Mouse (Mus musculus) monocyte, adult 5-6 weeks (primary cell): ENCODE results near the gene Il34. TPM values are rescaled to one million over a fixed set of nuclear protein-coding genes. Genes with fewer than 3 reads are reported as not detected.

Experiments
- ATAC-seq: fragments of 153-309, 156-312 bp; replicated peaks from 2 replicates; pipeline ENCODE4 v1.8.0; 2017; ENCODE audit warnings: mild to moderate bottlenecking; ENCODE audit not compliant: low TSS enrichment, insufficient number of reproducible peaks, severe bottlenecking, poor library complexity, low FRiP score
- total RNA-seq: library from RNA; stranded (forward); fragments of 200-1000, 200-491, 200-594 nt; gene quantifications from 3 replicates; pipeline ENCODE4 v1.2.3, GENCODE M21; 2017

Il34 gene
- total RNA-seq, 1 experiment from 2014 or later, result not detected

DNA sequence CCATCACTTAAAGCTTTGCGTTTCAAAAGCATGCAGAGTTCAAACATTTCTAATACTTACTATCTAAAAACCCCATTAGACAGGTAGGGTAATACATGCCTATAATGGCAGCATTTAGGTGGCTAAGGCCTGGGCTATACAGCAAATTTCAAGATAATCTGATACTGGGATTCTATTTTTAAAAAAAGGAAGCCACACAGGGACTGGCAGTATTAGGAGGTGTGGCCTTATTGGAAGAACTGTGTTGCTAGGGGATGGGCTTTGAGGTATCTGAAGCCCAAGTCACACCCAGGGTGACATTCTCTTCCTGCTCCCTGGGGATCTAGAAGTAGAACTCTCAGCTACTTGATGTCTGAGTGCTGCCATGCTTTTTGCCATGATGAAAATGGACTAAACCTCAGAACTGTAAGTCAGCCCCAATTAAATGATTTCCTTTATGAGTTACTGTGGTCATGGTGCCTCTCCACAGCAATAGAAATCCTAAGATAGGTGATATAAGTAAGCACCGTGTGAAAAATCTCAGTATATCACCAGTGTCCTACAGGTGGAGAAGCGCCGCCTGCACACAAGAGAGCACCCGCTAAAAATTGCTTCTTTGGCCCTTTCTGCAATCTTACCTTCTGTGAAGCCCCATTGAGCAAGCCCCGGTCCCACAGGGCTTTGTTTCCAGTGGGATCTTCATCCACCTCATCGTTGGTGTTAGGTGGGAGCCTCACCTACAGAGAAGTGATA, 6.8 kb upstream of the Il34 start:
- no peak for ATAC-seq

DNA sequence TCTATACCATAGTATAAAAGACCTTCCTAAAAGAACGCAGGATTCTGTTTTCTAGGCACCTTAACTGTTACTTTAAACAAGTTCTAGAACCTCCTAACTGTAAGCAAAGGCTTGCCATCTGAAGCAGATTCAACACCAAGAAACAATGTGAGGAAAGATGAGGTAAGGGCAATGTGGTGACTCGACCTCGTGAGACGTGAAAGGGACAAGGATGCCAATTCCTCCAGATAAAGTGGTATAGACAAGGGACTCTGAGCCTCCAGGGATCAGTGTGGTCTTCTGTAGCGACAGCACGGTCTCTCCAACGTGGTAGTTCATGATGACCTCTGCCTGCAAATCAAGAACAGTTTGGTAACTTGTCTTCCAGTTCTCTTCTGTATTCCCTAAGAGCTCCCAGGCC, 6.1 kb upstream of the Il34 start:
- ATAC-seq, result no peak

DNA sequence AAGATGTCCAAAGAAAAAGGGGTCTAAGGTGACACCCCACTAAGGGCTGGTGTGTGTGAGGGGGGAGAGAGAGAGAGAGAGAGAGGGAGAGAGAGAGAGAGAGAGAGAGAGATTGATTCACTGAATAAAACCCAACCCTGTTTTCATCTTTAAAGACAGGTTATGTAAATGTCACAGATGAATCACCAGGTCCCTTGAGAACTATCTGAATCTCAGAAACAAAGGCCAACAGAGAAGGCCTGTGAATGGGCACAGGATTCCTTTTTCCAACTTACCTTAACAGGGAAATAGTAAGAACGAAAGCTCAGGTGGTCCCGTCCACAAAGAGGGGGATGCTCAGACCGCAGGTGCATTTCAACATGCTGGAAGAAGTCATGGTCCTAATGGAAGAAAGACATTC, 5.4 kb upstream of the Il34 start:
- ATAC-seq, result no peak

DNA sequence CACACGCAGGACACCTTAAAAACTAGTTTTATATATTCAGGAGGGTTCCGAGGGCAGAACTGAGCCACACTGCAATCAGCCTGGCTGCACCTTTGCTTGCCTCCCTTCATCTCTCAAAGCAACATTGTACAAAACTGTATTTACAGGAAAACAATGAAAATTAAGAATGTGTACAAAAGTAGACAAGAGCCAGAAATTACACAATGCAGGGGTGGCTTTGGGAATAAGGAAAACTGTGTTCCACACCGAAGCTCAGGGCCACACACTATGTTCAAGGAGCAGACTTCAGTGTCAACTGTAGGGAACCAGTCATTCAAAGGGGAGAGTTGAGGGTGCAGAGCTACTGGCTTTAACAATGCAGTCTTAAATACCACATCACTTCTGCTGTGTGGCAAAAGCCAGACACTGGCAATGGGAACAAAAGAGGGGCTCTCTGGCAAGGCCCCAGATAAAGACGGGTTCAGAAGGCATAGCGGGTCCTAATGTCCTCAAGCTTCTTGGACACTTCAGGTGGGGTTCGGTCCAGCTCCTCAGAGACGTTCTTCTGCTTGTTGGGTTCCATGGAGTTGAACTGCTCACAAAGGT, 4.8 kb upstream of the Il34 start:
- no peak for ATAC-seq

- ATAC-seq, result no peak
These were observed 4.1 kb upstream of the Il34 start for GRCm38 (mm10) chr8:110809831-110810230.

DNA sequence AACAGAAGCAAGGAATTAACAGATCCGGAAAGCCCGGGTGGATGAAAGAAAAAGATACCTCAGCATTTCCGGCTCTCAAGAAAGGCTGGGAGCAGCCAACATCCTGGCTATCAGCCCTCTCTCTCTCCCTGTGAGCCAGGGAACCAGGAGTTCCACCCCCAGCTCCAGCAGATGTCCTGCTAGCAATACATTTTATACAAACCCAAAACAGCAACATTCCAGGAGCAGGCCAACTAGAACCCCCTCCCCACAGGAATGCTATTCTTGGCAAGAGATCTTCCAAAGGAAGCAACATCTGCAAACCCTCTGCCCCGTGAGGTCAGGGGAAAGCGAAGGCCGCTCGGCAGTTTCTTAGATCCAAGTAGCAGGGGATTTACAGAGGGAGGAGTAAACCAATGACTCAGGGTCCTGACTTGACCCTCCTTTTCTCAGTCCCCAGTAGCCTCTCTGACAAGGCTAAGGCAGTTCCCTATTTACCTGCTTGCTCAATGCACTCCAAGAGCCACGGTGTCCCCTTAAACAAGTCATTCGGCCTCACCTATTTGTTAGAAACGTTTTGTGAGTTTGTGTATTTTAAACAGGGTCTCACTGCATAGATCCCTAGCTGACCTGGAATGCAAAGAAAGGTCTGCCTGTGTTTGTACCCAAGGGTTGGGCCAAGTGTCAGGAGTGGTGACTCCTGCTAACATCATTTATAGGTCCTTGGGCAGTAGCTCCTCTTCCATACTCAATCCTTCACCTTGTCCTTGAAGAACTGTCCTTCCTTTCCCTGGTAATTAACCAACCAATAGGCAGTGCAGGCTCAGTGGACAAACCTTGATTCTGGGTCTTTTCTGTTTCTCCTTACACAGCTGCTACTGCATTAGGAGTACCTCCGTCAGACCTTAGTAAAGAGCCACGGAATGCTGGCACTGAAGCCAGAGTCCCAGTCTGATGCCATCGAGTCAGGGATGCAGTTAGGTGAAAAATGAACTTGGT, 3.1 kb upstream of the Il34 start:
- ATAC-seq, result no peak

GRCm38 (mm10) chr8:110806146-110806545, 422 bp upstream of the Il34 start:
- no peak for ATAC-seq

DNA sequence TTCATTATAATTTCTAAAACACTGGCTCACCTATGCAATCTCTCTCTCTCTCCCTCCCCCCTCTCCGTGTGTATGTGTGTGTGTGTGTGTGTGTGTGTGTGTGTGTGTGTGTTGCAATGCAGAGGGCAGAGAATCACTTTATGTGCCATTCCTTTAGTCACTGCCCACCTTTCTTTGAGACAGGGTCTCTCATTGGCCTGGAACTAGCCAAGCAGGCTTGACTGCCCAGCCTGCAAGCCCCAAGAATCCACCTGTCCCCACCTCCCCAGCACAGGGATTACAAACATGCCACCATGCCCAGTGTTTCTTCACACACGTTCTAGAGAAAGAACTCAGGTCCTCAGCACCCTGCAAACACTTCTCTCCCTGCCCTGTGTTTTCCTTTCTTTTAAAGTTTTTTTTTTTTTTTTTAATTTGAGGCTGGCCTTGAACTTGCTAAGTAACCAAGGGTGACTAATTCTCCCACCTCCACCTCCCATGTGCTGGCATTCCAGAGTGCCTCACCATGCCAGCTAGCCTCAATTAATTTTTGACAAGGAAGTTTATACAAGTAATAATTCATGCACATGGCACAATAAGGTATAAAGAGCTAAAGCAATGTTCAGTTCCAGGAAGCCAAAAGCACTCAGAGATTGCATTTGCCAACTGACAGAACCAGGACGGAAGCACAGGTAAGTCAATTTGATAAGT, 754 bp downstream of the Il34 start:
- no peak for ATAC-seq

GRCm38 (mm10) chr8:110803856-110804255, 1.9 kb downstream of the Il34 start:
- no peak for ATAC-seq

- ATAC-seq, result no peak
These were observed 2.7 kb downstream of the Il34 start for GRCm38 (mm10) chr8:110802988-110803387.

DNA sequence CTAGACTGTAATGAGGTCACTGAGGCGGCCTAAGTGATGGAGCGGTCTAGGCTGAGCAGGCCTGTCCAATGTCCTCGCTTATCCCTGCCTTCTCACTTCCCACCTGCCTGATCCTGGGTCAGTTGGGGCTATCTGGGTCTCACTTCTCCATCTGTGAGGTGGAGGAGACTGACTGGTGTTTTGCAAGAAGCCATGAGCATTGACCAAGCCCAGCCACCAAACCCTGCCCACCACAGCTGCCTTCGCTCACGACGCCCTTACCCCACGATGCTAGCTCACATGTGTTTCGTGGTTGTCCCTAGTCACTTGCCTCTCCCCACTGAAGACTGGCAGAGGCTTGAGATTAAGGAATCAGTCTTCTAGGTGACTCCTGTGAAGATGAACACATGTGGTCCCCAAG, 8.6 kb downstream of the Il34 start:
- ATAC-seq, result no peak

DNA sequence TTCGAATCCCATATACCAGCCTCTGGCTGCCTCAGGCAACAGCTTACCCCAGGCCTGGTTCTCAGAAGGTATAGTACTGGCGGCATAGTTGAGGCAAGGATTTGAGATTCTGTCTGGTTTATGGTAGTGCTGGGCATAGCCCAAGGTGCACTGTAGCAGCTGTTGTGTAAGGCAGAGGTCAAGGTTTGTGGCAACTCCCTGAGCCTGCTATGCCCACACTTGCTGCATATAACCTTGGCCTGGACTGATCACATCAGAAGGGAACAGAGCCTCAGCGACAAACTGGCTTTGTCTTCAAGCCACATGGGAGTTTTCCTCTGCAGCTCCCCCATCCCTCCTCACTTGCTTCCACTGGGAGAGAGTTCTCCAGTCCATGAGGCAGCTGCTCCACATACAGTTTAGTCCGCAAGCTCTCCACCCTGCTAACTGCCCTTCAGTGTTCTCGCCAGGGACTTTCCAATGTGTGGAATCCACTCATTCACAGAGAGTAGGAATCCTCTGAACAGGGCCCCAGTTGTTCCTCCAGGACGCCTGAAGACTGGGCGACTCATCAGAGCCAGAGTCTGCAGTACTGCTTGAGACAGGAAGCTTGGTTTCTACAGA, 11.3 kb downstream of the Il34 start:
- ATAC-seq, result no peak

DNA sequence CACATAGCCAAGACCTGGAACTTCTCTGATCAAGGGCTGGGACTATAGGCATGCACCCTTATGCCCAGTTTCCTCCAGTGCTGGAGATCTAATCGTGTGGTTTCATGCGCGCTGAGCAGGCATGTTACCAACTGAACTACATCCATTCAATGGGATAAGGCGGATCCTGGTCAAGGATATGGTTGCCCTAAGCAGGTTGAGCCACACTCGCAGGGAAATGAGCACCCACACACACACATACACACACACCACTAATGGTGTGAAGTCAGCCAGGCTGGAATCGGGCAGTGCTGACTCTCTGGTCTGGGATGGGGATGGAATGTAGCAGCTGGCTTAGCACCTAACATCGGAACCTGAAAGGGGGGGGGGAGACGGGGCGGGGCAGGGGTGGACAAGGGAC, 11.8 kb downstream of the Il34 start:
- no peak for ATAC-seq

- ATAC-seq, result no peak
These were observed 12.2 kb downstream of the Il34 start for GRCm38 (mm10) chr8:110793511-110793910.

DNA sequence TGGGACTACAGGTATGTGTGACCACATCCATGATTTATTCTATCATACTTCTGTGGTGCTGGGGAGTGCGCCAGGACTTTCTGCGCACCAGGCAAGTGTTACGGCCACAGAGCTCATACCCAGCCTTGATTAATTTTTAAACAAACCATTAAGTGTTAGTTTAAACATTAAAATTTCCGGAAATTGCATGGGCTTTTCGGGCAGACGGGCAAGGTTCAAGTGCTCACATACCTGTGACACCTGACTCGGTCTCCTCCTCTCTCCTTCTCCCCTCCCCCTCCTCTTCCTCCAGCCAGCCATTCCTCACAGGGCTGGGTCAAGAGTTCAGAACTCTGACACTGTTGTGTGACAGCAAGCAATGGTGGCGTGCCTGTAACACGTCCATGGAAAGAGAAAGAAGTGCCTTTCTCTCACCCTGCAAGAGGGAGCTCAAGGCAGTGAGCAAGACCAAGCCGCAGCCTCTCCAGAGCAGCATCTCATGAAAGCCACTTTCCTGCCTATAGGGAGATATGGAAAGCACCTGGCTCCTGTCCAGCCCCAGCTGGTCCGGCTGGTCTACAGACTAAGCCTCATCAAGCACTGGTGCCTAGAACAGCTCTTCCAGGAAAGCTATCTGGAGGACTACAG, 13.0 kb downstream of the Il34 start:
- no peak for ATAC-seq

DNA sequence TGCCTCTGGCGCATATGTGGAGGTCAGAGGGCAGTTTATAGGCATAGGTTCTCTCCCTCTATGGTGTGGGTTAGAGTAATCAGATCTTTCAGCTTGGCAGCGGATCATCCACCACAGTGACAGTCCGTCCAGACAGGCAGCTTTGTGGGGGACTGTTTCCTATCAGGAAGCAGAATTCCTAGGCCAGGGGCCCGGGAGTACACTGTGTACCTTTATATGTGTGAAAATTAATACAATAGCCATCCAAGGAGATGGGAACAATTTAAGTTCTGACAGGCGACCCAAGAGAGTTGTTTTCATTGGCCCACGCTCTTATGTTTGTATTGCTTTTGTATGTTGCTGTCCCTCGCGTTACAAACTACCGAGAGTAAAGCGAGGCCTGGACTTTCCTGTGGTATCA, 14.6 kb downstream of the Il34 start:
- ATAC-seq, result no peak

- ATAC-seq, result no peak
These were observed 15.5 kb downstream of the Il34 start for GRCm38 (mm10) chr8:110790270-110790669.

DNA sequence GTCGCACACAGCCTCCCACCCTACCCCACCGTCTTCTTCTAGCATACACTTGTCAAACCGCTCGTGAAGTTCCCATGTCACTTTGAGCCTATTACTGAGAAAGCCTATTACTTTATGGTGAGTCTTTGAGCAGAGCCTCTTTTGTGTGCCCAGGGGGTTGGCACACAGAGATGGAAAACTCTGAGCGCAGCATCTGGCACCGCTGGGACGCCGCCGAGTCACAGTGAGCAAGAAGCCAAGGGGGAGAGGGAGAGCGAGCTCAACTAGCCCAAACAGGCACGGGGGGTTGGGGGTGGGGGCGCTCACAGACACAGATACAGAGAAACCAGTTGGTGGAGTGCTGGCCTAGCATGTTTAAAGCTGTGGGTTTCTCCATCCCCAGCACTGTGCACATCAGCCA, 16.2 kb downstream of the Il34 start:
- ATAC-seq, result no peak
